Mouse (Mus musculus): ENCODE results near the gene Rsrc2.
"Not testable (repeated sequence)": the region's sequence is repeated elsewhere in the genome, so short reads cannot be mapped to it uniquely, and the experiment has no call there.

- TF ChIP-seq CTCF (IDR thresholded peaks at IDR 0.05 in 2 of 3, conservative IDR thresholded peaks at IDR 0.05 in 1 of 3; ENCODE audit: control insufficient read depth in 1 of 3, insufficient read depth in 1 of 3, low read depth in 2 of 3, low read length in 3 of 3, poor library complexity in 1 of 3, severe bottlenecking in 1 of 3); ZMIZ1 (IDR thresholded peaks at IDR 0.05; ENCODE audit: low read depth, low read length); TCF12 (IDR thresholded peaks at IDR 0.05; ENCODE audit: low read depth, low read length); EP300 (IDR thresholded peaks at IDR 0.05; ENCODE audit: low read depth in 1 of 2, low read length in 2 of 2); TAL1 (IDR thresholded peaks at IDR 0.05; ENCODE audit: low read length); TBP (IDR thresholded peaks at IDR 0.05; ENCODE audit: low read depth, low read length); GATA1 (IDR thresholded peaks at IDR 0.05; ENCODE audit: low read depth, low read length); GABPA (IDR thresholded peaks at IDR 0.05; ENCODE audit: low read depth, low read length); JUND (IDR thresholded peaks at IDR 0.05; ENCODE audit: low read depth, low read length): not testable (repeated sequence)
Observed at GRCm38 (mm10) chr5:123766455-123766854, 17.2 kb upstream of the Rsrc2 start.
